Mouse (Mus musculus) embryonic fibroblast, embryonic 13.5 days (primary cell): ENCODE measurements around the gene Spata33.

Experiments
- CTCF ChIP-seq: IDR thresholded peaks from 2 replicates; pipeline ENCODE4 v1.5.1; 2011; ENCODE audit warnings: mild to moderate bottlenecking, control low read depth, low read length, moderate library complexity, borderline replicate concordance; ENCODE audit not compliant: insufficient read depth
- POLR2A ChIP-seq: IDR thresholded peaks from 2 replicates; pipeline ENCODE4 v1.6.1; 2011; ENCODE audit warnings: low read depth, mild to moderate bottlenecking, control low read depth, low read length, moderate library complexity

GRCm38 (mm10) chr8:123248596-123248995 is 36.0 kb downstream of the Spata33 start:
- no peak for TF ChIP-seq CTCF
- no peak for TF ChIP-seq POLR2A
